Mouse (Mus musculus): ENCODE measurements around the gene Hpn. TPM values are rescaled to one million over a fixed set of nuclear protein-coding genes. Genes with fewer than 3 reads are reported as not detected.

Hpn gene
- polyA plus RNA-seq, 1 experiment from 2014 or later, result 36.0 TPM

DNA sequence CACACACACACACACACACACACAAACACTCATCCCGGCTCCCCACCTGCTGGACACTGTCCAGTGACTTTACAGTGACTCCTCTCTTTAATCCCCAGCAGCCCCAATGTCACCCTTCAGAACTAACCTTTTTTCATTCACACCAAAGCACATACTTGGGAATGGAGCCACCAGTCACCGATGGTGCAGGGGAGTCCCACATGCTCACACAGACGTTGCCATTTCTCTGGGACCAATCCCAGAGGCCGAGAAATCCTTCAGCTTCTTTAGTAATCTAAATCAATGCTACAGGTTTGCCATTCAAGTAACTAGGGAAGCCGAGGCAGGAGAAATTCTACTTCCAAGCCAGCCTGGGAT, 40.4 kb downstream of the Hpn start:
- no peaks in the 10 kb centered on the region for H3K36me3 ChIP-seq (ENCODE audit: control insufficient read depth, insufficient read depth, low read length)
- peak overlapping the region; percentile 89 for H3K27ac ChIP-seq (ENCODE audit: low read length)
- WGBS, result 55% methylated on average over 5 of the region's 5 CpGs
- peak overlapping the region; percentile 52 for H3K4me3 ChIP-seq (replicated peaks; ENCODE audit: low read length)
- H3K4me2 ChIP-seq (ENCODE audit: low read depth, low read length), result peak overlapping the region; percentile 53
- H3K9me3 ChIP-seq (replicated peaks; ENCODE audit: control insufficient read depth, low read length), result no peaks in the 10 kb centered on the region
- no peaks in the 10 kb centered on the region for H3K27me3 ChIP-seq (ENCODE audit: control insufficient read depth, insufficient read depth, low read length)
- H3K9ac ChIP-seq (ENCODE audit: low read length), result peak overlapping the region; percentile 56; the same call in 1 of the 2 replicates
- peaks cover 20% of the 10 kb centered on the region for H3K4me1 ChIP-seq (ENCODE audit: control insufficient read depth, insufficient read depth, low read length)
- ATAC-seq (ENCODE audit: insufficient read depth, low FRiP score), result no peak

DNA sequence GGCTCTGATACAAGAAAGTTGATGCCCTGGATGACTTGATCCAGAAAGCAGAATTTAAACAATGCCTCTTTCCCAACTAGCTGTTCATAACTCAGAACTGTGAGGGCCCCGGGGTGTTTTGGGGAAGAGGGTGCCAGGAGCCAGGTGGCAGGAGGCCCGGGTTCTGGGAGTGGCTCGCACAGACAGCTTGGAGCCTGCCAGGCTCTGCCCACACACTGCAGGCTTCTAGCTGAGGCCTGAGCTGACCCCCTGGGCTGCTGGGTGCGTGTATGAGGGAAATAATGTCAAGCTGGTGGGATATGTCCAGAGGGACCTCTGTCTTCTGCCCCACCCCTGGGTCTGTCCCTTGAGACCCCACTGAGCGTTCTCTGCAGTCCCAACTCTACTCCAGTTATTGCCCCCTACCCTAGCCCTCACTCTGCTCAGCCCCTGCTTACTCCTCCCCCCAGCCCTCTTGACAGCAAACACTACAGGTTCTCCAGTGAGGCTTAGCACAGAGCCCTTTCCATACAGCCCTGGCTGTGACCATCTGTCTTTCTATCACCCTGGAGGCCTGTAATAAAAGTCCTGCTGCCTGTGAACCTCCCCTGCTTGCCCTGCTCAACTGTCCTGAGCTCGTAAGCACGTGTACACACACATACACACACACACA, 40.9 kb downstream of the Hpn start:
- Histone ChIP-seq H3K27me3 (ENCODE audit: control insufficient read depth, insufficient read depth, low read length) (no peaks in the 10 kb centered on the region), H3K9me3 (replicated peaks; ENCODE audit: control insufficient read depth, low read length) (no peaks in the 10 kb centered on the region), H3K27ac (ENCODE audit: low read length) (peak overlapping the region; percentile 89), H3K4me3 (replicated peaks; ENCODE audit: low read length) (peak overlapping the region; percentile 52), H3K4me2 (ENCODE audit: low read depth, low read length) (peak overlapping the region; percentile 53), H3K9ac (ENCODE audit: low read length) (peak overlapping the region; percentile 56), H3K4me1 (ENCODE audit: control insufficient read depth, insufficient read depth, low read length) (peaks cover 20% of the 10 kb centered on the region), H3K36me3 (ENCODE audit: control insufficient read depth, insufficient read depth, low read length) (no peaks in the 10 kb centered on the region)
- WGBS, result 39% methylated on average over 7 of the region's 7 CpGs
- ATAC-seq (ENCODE audit: insufficient read depth, low FRiP score), result no peak

DNA sequence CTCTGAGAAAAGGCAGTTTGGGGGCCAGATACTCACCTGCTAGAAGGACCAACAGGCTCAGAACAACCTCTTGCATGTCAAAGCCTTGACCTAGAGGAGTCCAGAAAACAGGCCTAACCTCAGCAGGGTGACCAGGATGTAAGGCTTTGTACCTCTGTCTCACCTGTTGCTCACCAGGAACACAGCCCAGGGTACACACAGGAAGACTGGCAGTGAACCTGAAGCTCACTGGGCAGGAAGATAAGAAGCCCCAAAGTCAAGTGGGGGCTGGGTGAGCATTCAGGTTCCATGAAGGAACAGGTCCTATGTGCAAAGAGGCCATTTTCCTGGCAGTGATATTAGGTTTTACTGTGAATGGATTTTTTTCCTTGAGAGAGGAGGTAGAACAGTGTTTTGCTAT, 41.5 kb downstream of the Hpn start:
- Histone ChIP-seq H3K27me3 (ENCODE audit: control insufficient read depth, insufficient read depth, low read length) (no peaks in the 10 kb centered on the region), H3K27ac (ENCODE audit: low read length) (peak overlapping the region; percentile 89), H3K36me3 (ENCODE audit: control insufficient read depth, insufficient read depth, low read length) (no peaks in the 10 kb centered on the region), H3K4me2 (ENCODE audit: low read depth, low read length) (peak overlapping the region; percentile 53), H3K9ac (ENCODE audit: low read length) (peak overlapping the region; percentile 56), H3K4me3 (replicated peaks; ENCODE audit: low read length) (peak overlapping the region; percentile 52), H3K9me3 (replicated peaks; ENCODE audit: control insufficient read depth, low read length) (no peaks in the 10 kb centered on the region), H3K4me1 (ENCODE audit: control insufficient read depth, insufficient read depth, low read length) (peaks cover 23% of the 10 kb centered on the region)
- peak; percentile 54; the same call in 1 of the 2 replicates for ATAC-seq (ENCODE audit: insufficient read depth, low FRiP score)

DNA sequence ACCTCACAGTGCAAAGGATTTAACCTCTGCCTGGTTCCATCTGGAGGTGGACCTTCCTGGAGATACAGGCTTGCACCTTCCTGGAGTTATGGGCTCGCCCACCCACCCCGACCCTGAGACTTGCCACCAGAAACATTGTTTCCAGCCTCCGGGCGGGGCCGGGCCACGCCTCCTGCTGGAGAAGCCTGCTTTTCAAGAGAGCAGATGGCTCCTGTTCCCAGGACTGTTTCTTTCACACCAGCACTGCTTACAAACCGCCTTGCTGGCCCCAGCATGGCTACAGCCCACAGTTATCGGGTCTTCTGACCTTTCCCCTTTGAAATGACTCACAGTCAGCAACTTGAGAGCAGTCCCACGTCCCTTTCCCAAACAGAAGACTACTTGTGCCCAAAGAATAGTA, 42.8 kb downstream of the Hpn start:
- H3K36me3 ChIP-seq (ENCODE audit: control insufficient read depth, insufficient read depth, low read length), result no peaks in the 10 kb centered on the region
- no peak overlapping the region for H3K9ac ChIP-seq (ENCODE audit: low read length)
- H3K4me3 ChIP-seq (replicated peaks; ENCODE audit: low read length), result peak overlapping the region; percentile 28
- peak overlapping the region; percentile 89 for H3K27ac ChIP-seq (ENCODE audit: low read length)
- 25% methylated on average over 9 of the region's 9 CpGs for WGBS
- H3K4me2 ChIP-seq (ENCODE audit: low read depth, low read length), result peak overlapping the region; percentile 53
- H3K9me3 ChIP-seq (replicated peaks; ENCODE audit: control insufficient read depth, low read length), result no peaks in the 10 kb centered on the region
- H3K27me3 ChIP-seq (ENCODE audit: control insufficient read depth, insufficient read depth, low read length), result no peaks in the 10 kb centered on the region
- peaks cover 21% of the 10 kb centered on the region for H3K4me1 ChIP-seq (ENCODE audit: control insufficient read depth, insufficient read depth, low read length)
- no peak for ATAC-seq (ENCODE audit: insufficient read depth, low FRiP score)

DNA sequence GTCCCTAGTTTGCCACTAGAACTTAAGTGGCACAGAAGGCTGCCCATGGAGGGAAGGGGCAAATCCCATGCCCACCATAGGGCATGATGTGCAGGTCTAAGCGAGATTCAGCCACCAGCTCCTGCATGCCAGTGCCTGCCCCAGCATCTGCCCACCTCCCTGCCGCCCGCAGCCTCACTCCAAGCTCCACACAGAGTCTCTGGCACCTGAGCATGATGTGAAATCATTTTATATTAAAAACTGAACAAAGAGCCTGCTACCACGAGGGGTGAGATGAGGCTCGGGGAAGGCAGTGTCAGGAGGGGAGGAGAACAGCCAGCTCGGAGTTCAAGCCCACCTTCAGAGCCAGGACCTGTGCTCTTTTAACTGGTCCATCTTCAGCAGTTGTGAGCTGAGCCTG, 44.8 kb downstream of the Hpn start:
- Histone ChIP-seq H3K4me3 (replicated peaks; ENCODE audit: low read length) (no peak overlapping the region), H3K9me3 (replicated peaks; ENCODE audit: control insufficient read depth, low read length) (no peaks in the 10 kb centered on the region), H3K36me3 (ENCODE audit: control insufficient read depth, insufficient read depth, low read length) (no peaks in the 10 kb centered on the region), H3K4me1 (ENCODE audit: control insufficient read depth, insufficient read depth, low read length) (peaks cover 22% of the 10 kb centered on the region), H3K27ac (ENCODE audit: low read length) (no peak overlapping the region), H3K4me2 (ENCODE audit: low read depth, low read length) (no peak overlapping the region), H3K9ac (ENCODE audit: low read length) (no peak overlapping the region; the same call in none of the 2 replicates), H3K27me3 (ENCODE audit: control insufficient read depth, insufficient read depth, low read length) (no peaks in the 10 kb centered on the region)
- ATAC-seq (ENCODE audit: insufficient read depth, low FRiP score), result no peak
- WGBS, result 72% methylated on average over 6 of the region's 6 CpGs

DNA sequence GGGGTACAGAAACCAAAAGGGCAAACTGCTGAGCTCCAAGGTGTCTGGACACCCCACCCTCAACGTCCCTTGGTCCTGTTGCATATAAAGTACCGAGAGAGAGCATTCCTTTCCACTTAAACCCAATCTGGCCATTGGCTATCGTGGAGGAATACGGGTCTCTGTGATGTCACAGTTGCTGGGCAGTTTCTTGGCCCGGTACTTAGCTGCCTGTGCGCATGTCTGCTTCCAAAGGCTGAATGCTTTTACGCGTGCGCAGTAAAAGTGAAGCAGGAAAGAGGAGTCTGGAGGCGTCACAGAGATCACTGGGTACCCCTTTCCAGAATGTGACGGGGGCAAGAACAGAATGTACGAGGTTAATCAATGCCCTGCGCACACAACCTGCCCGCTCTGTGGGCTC, 45.6 kb downstream of the Hpn start:
- Histone ChIP-seq H3K4me1 (ENCODE audit: control insufficient read depth, insufficient read depth, low read length) (peaks cover 22% of the 10 kb centered on the region), H3K4me2 (ENCODE audit: low read depth, low read length) (no peak overlapping the region), H3K4me3 (replicated peaks; ENCODE audit: low read length) (no peak overlapping the region), H3K27ac (ENCODE audit: low read length) (no peak overlapping the region), H3K9me3 (replicated peaks; ENCODE audit: control insufficient read depth, low read length) (no peaks in the 10 kb centered on the region), H3K27me3 (ENCODE audit: control insufficient read depth, insufficient read depth, low read length) (no peaks in the 10 kb centered on the region), H3K9ac (ENCODE audit: low read length) (no peak overlapping the region), H3K36me3 (ENCODE audit: control insufficient read depth, insufficient read depth, low read length) (no peaks in the 10 kb centered on the region)
- WGBS, result 85% methylated on average over 14 of the region's 14 CpGs
- ATAC-seq (ENCODE audit: insufficient read depth, low FRiP score), result no peak

DNA sequence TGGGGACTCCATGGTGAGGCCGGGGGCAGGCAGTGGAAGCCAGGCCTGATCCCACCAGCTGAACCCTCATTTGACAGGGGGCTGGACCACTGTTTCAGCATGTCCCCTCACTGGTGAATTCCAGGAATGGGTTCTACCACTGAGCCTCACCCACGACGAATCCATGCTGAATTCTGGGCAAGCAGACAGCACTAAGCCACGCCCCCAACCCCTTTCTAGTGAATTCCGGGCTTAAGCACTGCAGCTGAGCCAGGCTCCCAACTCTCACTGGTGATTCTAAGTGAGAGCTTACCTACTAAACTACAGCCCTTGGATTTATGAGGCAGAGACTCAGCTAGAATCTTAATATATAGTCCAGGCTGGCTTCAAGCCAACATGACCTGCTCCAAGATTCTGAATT, 47.3 kb downstream of the Hpn start:
- WGBS, result 31% methylated on average over 5 of the region's 5 CpGs
- no peak overlapping the region for H3K4me3 ChIP-seq (replicated peaks; ENCODE audit: low read length)
- no peaks in the 10 kb centered on the region for H3K27me3 ChIP-seq (ENCODE audit: control insufficient read depth, insufficient read depth, low read length)
- peak; percentile 46 for ATAC-seq (ENCODE audit: insufficient read depth, low FRiP score)
- H3K9me3 ChIP-seq (replicated peaks; ENCODE audit: control insufficient read depth, low read length), result no peaks in the 10 kb centered on the region
- H3K4me1 ChIP-seq (ENCODE audit: control insufficient read depth, insufficient read depth, low read length), result peaks cover 17% of the 10 kb centered on the region
- peak overlapping the region; percentile 40 for H3K9ac ChIP-seq (ENCODE audit: low read length)
- peak overlapping the region; percentile 66 for H3K27ac ChIP-seq (ENCODE audit: low read length)
- H3K4me2 ChIP-seq (ENCODE audit: low read depth, low read length), result no peak overlapping the region
- no peaks in the 10 kb centered on the region for H3K36me3 ChIP-seq (ENCODE audit: control insufficient read depth, insufficient read depth, low read length)

DNA sequence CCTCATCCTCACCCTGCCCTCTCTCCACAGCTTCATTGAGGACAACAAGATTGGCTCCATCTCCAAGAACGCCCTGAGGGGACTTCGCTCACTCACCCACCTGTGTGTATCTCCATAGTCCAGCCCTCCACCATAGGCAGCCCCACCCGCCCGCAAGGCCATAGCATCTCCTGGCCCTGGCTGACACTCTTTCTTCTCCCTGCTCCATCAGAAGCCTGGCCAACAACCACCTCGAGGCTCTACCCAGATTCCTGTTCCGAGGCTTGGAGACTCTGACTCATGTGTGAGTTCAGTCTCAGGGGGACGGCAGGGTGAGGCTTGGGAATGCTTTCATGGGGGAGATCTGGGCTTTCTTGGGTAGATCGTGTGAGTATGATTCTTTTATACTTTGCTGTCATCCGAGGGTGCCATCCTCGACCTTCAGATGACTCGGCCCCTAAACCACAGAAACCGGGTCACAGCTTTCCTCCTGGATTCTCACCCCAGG, 52.0 kb downstream of the Hpn start:
- Histone ChIP-seq H3K9me3 (replicated peaks; ENCODE audit: control insufficient read depth, low read length) (no peaks in the 10 kb centered on the region), H3K36me3 (ENCODE audit: control insufficient read depth, insufficient read depth, low read length) (no peaks in the 10 kb centered on the region), H3K27me3 (ENCODE audit: control insufficient read depth, insufficient read depth, low read length) (no peaks in the 10 kb centered on the region), H3K4me3 (replicated peaks; ENCODE audit: low read length) (no peak overlapping the region), H3K4me2 (ENCODE audit: low read depth, low read length) (no peak overlapping the region), H3K27ac (ENCODE audit: low read length) (no peak overlapping the region), H3K9ac (ENCODE audit: low read length) (no peak overlapping the region), H3K4me1 (ENCODE audit: control insufficient read depth, insufficient read depth, low read length) (peaks cover 7% of the 10 kb centered on the region; the same call in 1 of the 2 replicates)
- no peak for ATAC-seq (ENCODE audit: insufficient read depth, low FRiP score)
- WGBS, result 84% methylated on average over 12 of the region's 12 CpGs

DNA sequence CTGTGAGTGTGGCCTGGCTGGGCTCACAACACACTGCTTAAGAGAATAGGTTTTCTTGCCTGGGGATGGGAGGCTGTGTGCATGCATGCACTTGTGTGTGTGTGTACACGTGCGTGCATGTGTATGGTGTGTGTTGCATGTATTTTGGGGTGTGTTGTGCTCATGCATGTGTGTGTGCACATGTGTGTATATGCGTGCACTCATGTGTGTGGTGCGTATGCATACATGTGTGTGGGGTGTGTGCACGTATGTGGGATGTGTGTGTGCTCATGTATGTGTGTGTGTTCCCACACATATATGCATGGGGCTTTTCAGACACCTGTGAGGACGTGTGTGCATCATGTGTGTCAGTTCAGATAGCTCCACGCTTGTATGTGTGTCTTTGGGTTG, 54.5 kb downstream of the Hpn start:
- Histone ChIP-seq H3K4me1 (ENCODE audit: control insufficient read depth, insufficient read depth, low read length) (peaks cover 5% of the 10 kb centered on the region; the same call in 1 of the 2 replicates), H3K9me3 (replicated peaks; ENCODE audit: control insufficient read depth, low read length) (no peaks in the 10 kb centered on the region), H3K4me2 (ENCODE audit: low read depth, low read length) (no peak overlapping the region), H3K9ac (ENCODE audit: low read length) (no peak overlapping the region), H3K27ac (ENCODE audit: low read length) (no peak overlapping the region), H3K4me3 (replicated peaks; ENCODE audit: low read length) (no peak overlapping the region), H3K36me3 (ENCODE audit: control insufficient read depth, insufficient read depth, low read length) (no peaks in the 10 kb centered on the region), H3K27me3 (ENCODE audit: control insufficient read depth, insufficient read depth, low read length) (no peaks in the 10 kb centered on the region)
- ATAC-seq (ENCODE audit: insufficient read depth, low FRiP score), result no peak
- WGBS, result 88% methylated on average over 7 of the region's 7 CpGs

All from stomach, embryonic 16.5 days (tissue).